Mouse (Mus musculus): ENCODE measurements at regions not wholly inside any gene's neighbourhood (a gene's known extent, or its start where the extent isn't known, plus 50 kb on each side); places are given as distances from the start of the nearest gene placed in this dataset.
A peak's percentile ranks its signal among the peaks of the same experiment; 100 is the strongest.

DNA sequence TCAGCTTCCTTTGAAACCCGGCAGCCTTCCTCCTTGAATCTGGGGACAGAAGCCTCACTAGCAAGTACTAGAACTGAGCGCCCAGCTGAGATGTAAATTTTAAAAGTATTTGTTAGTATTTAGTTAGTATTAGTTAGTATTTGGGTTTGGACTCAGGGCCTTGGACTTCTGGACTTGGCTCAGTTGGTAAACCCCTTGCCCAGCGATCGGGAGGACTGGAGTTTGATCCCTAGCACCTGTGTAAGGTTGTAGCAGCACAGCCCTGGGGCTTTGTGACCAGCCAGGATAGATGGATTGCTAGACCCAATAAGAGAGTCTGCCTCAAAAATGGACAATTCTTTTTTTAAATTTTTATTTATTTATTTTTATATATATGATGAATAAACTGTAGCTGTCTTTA is 62.7 kb upstream of the Ppp2r5a start:
- Histone ChIP-seq H3K4me1 (replicated peaks; ENCODE audit: control insufficient read depth, insufficient read depth, low read length) (peaks cover 14% of the 10 kb centered on the region), H3K9me3 (ENCODE audit: control insufficient read depth, low read length) (no peaks in the 10 kb centered on the region), H3K27ac (ENCODE audit: low read depth, low read length) (no peak overlapping the region), H3K9ac (ENCODE audit: low read depth, low read length) (no peak overlapping the region), H3K4me3 (ENCODE audit: low read depth, low read length) (no peak overlapping the region), H3K4me2 (no peak overlapping the region), H3K36me3 (ENCODE audit: control insufficient read depth, insufficient read depth, low read length) (no peaks in the 10 kb centered on the region), H3K27me3 (replicated peaks; ENCODE audit: control insufficient read depth, insufficient read depth, low read length) (no peaks in the 10 kb centered on the region)
- DNase-seq (ENCODE audit: low spot score): no peak
- ATAC-seq (replicated peaks; ENCODE audit: low FRiP score): no peak
- WGBS: 80% methylated on average over 4 of the region's 4 CpGs

DNA sequence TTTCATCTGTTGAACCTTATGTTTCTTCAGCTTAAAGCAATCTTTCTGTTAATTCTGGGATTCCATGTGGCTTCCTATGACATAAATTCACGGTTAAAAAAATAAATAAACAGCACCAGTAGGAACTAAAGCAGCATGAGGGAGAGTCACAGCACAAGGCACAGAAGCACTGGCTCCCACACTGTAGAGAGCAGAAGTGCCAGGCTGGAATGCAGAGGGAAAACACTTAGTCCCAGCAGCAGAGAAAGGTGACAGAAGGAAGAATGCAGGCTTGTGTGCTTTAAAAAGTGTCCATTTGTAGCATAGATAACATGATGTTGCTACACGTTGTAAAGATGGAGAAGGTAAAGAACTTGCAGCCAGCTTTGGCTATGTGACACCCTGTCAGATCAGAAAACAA is 62.1 kb upstream of the Ppp2r5a start:
- Histone ChIP-seq H3K27ac (ENCODE audit: low read depth, low read length) (no peak overlapping the region), H3K4me1 (replicated peaks; ENCODE audit: control insufficient read depth, insufficient read depth, low read length) (peaks cover 9% of the 10 kb centered on the region), H3K27me3 (replicated peaks; ENCODE audit: control insufficient read depth, insufficient read depth, low read length) (no peaks in the 10 kb centered on the region), H3K36me3 (ENCODE audit: control insufficient read depth, insufficient read depth, low read length) (no peaks in the 10 kb centered on the region), H3K9me3 (ENCODE audit: control insufficient read depth, low read length) (no peaks in the 10 kb centered on the region), H3K4me3 (ENCODE audit: low read depth, low read length) (no peak overlapping the region), H3K9ac (ENCODE audit: low read depth, low read length) (no peak overlapping the region), H3K4me2 (no peak overlapping the region)
- WGBS: 36% methylated on average over 2 of the region's 2 CpGs
- ATAC-seq (replicated peaks; ENCODE audit: low FRiP score): no peak
- DNase-seq (ENCODE audit: low spot score): no peak

DNA sequence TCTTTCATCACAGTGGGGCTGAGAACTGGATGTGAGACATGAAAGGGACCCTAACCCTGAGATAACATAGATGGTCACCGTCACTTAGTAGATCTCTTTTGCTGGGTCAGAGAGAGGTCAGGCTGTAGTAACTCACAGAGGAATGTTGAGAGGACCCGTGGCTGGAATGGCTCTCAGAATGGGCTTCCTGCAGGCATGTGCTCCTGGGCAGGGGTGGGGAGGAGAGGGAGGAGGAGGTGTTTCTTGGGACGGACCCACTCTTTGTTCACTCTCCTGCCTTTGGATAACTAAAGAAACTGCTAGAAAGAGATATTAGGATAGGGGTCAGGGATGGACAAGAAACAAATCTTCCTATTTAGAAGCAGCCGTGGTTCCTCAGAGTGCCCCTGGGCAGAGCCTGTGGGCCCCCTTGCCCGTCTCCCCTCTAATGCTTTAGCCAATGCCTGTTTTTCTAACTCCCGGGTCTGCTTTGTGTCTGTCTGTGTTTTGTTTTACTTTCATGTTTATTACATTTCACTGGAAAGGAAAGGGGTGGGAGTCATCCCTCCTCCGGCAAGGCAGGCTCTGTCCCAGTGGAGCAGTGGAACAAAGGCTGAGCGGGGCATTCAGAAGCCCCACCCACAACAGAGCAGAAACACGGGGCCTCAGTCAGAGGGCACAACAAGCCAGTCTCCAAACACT is 58.9 kb upstream of the Ppp2r5a start:
- 0 out of 2 replicates have a peak, but pooled peaks have one; percentile 34 for ATAC-seq (replicated peaks; ENCODE audit: low FRiP score)
- Histone ChIP-seq H3K4me1 (replicated peaks; ENCODE audit: control insufficient read depth, insufficient read depth, low read length) (peaks cover 5% of the 10 kb centered on the region), H3K9ac (ENCODE audit: low read depth, low read length) (no peak overlapping the region)

DNA sequence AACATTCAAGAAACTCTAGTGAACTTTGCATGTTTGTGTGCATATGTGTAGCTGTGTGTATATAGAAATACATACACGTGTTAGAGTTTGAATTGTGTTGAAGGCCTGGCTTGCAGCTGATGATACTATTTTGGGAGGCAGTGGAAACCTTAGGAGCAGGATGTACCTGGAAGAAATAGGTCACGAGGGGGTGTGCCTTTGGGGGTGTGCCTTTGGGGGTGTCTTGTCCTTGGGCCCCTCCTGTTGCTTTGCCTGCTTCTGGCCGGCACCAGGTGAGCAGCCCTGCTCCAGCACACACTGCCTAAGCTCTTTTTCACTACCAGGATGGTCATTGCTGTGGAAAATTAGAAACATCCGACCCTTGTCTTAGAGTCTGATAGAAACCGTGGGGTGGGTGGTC is 56.0 kb upstream of the Ppp2r5a start:
- Histone ChIP-seq H3K4me1 (replicated peaks; ENCODE audit: control insufficient read depth, insufficient read depth, low read length) (peaks cover 5% of the 10 kb centered on the region), H3K4me3 (ENCODE audit: low read depth, low read length) (no peak overlapping the region), H3K4me2 (no peak overlapping the region), H3K27ac (ENCODE audit: low read depth, low read length) (no peak overlapping the region), H3K9ac (ENCODE audit: low read depth, low read length) (no peak overlapping the region), H3K9me3 (ENCODE audit: control insufficient read depth, low read length) (no peaks in the 10 kb centered on the region), H3K27me3 (replicated peaks; ENCODE audit: control insufficient read depth, insufficient read depth, low read length) (no peaks in the 10 kb centered on the region), H3K36me3 (ENCODE audit: control insufficient read depth, insufficient read depth, low read length) (no peaks in the 10 kb centered on the region)
- DNase-seq (ENCODE audit: low spot score) (no peak), ATAC-seq (replicated peaks; ENCODE audit: low FRiP score) (no peak)
- WGBS: 79% methylated on average over 5 of the region's 5 CpGs

More for the DNA sequence above, 58.9 kb upstream of the Ppp2r5a start:
- 34% methylated on average over 9 of the region's 9 CpGs for WGBS
- Histone ChIP-seq H3K27ac (ENCODE audit: low read depth, low read length) (no peak overlapping the region), H3K9me3 (ENCODE audit: control insufficient read depth, low read length) (no peaks in the 10 kb centered on the region), H3K27me3 (replicated peaks; ENCODE audit: control insufficient read depth, insufficient read depth, low read length) (no peaks in the 10 kb centered on the region), H3K4me3 (ENCODE audit: low read depth, low read length) (no peak overlapping the region), H3K4me2 (0 out of 2 replicates have a peak overlapping the region, but pooled peaks have one; percentile 2), H3K36me3 (ENCODE audit: control insufficient read depth, insufficient read depth, low read length) (no peaks in the 10 kb centered on the region)
- no peak for DNase-seq (ENCODE audit: low spot score)

DNA sequence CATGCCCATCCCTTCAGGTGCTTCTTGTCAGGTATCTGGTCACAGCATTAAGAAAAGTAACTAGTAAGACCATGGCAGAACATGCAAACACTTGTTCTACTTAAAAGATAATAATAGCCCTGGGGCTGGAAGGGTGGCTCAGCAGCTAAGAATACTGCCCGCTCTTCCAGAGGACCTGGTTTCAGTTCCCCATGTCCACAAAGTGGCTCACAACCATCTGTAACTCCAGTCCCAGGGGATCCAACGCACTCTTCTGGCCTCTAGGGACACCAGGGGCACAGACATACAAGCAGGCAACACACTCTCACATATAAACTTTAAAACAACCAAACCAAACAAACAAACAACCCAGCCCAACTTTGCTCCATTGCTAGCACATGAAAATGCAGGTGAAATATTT is 55.2 kb upstream of the Ppp2r5a start:
- ATAC-seq (replicated peaks; ENCODE audit: low FRiP score): no peak
- Histone ChIP-seq H3K4me1 (replicated peaks; ENCODE audit: control insufficient read depth, insufficient read depth, low read length) (peaks cover 5% of the 10 kb centered on the region), H3K4me2 (no peak overlapping the region), H3K4me3 (ENCODE audit: low read depth, low read length) (no peak overlapping the region), H3K27me3 (replicated peaks; ENCODE audit: control insufficient read depth, insufficient read depth, low read length) (no peaks in the 10 kb centered on the region), H3K27ac (ENCODE audit: low read depth, low read length) (no peak overlapping the region), H3K9ac (ENCODE audit: low read depth, low read length) (no peak overlapping the region), H3K9me3 (ENCODE audit: control insufficient read depth, low read length) (no peaks in the 10 kb centered on the region), H3K36me3 (ENCODE audit: control insufficient read depth, insufficient read depth, low read length) (no peaks in the 10 kb centered on the region)
- WGBS: 80% methylated on average over 2 of the region's 2 CpGs
- no peak for DNase-seq (ENCODE audit: low spot score)

DNA sequence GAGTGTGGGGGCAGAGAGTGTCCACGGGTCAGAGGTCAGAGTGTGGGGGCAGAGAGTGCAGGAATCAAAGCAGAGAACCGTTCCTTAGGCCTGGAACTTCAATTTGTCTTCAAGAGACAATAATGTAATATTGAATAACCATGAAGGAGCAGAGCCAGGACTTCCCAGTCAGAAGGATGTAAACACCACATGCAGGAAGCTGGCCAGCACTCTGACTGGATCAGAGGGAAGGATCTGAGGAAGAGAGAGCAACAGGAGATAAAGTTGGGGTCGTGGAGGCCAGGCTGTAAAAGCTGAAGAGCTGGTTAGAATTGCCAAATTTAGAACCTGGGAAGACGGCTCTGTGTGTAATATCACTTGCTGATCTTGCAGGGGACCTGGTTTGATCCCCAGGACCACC is 54.0 kb upstream of the Ppp2r5a start:
- Histone ChIP-seq H3K4me3 (ENCODE audit: low read depth, low read length) (no peak overlapping the region), H3K4me1 (replicated peaks; ENCODE audit: control insufficient read depth, insufficient read depth, low read length) (peaks cover 2% of the 10 kb centered on the region), H3K27me3 (replicated peaks; ENCODE audit: control insufficient read depth, insufficient read depth, low read length) (no peaks in the 10 kb centered on the region), H3K4me2 (no peak overlapping the region), H3K9me3 (ENCODE audit: control insufficient read depth, low read length) (no peaks in the 10 kb centered on the region), H3K36me3 (ENCODE audit: control insufficient read depth, insufficient read depth, low read length) (no peaks in the 10 kb centered on the region), H3K9ac (ENCODE audit: low read depth, low read length) (no peak overlapping the region), H3K27ac (ENCODE audit: low read depth, low read length) (no peak overlapping the region)
- ATAC-seq (replicated peaks; ENCODE audit: low FRiP score) (no peak), DNase-seq (ENCODE audit: low spot score) (no peak)
- 53% methylated on average over 4 of the region's 4 CpGs for WGBS

DNA sequence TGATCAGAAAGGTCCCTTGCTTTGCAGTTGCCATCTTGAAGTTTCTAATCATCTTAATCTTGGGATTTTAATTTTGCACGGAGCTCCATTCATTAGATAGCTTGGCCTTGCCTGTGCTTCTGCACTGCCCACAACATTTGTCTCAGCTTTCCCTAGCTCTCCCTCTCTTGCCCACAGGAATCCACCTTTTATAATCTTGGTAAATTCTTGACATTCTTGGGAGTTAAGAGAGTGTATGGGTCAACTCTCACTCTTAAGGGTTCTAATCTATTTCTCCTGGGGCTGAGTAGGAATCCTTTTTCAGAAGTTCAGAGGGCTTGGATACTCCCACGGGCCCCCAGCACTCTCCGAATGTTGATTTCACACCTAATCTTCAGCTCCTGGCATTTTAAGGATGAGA is 51.5 kb upstream of the Ppp2r5a start:
- no peak for ATAC-seq (replicated peaks; ENCODE audit: low FRiP score)
- Histone ChIP-seq H3K27ac (ENCODE audit: low read depth, low read length) (no peak overlapping the region), H3K9me3 (ENCODE audit: control insufficient read depth, low read length) (no peaks in the 10 kb centered on the region), H3K27me3 (replicated peaks; ENCODE audit: control insufficient read depth, insufficient read depth, low read length) (no peaks in the 10 kb centered on the region), H3K4me2 (no peak overlapping the region), H3K9ac (ENCODE audit: low read depth, low read length) (no peak overlapping the region), H3K36me3 (ENCODE audit: control insufficient read depth, insufficient read depth, low read length) (no peaks in the 10 kb centered on the region), H3K4me1 (replicated peaks; ENCODE audit: control insufficient read depth, insufficient read depth, low read length) (peaks cover 19% of the 10 kb centered on the region), H3K4me3 (ENCODE audit: low read depth, low read length) (no peak overlapping the region)
- 36% methylated on average over 3 of the region's 3 CpGs for WGBS
- DNase-seq (ENCODE audit: low spot score): no peak

DNA sequence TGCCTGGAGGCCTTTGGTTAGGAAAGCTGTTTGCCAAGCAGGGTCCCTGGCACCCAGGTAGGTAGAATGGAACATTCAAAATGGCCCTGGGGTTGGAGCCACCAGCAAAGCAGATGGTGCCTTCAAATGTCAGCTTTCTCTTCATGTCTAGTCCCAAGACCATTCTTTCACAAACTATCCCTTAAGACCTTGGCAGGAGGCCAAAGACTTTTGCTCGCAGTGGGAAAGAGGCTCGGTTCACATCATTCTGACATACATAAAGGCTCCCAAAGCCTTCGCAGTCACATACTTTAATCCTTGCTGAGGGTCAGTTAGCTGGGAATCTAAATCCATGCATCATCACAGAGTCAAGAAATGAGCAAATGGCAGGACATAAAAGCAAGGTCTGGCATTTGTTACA is 50.5 kb upstream of the Ppp2r5a start:
- Histone ChIP-seq H3K4me1 (replicated peaks; ENCODE audit: control insufficient read depth, insufficient read depth, low read length) (peaks cover 22% of the 10 kb centered on the region), H3K9ac (ENCODE audit: low read depth, low read length) (no peak overlapping the region), H3K27me3 (replicated peaks; ENCODE audit: control insufficient read depth, insufficient read depth, low read length) (no peaks in the 10 kb centered on the region), H3K4me3 (ENCODE audit: low read depth, low read length) (no peak overlapping the region), H3K9me3 (ENCODE audit: control insufficient read depth, low read length) (no peaks in the 10 kb centered on the region), H3K36me3 (ENCODE audit: control insufficient read depth, insufficient read depth, low read length) (no peaks in the 10 kb centered on the region), H3K27ac (ENCODE audit: low read depth, low read length) (no peak overlapping the region), H3K4me2 (no peak overlapping the region)
- WGBS: 73% methylated on average over 3 of the region's 3 CpGs
- DNase-seq (ENCODE audit: low spot score): no peak
- ATAC-seq (replicated peaks; ENCODE audit: low FRiP score): no peak
